Mouse (Mus musculus) mouse embryonic stem cell (cell line): ENCODE results near the gene Hk2.

Experiments used
- in situ Hi-C, 2 experiments: fragments of 300-500 bp; cut with MboI; formaldehyde crosslinking; loops; 1 replicate in 1 of 2; 3 replicates in 1 of 2; pipeline ENCODE4 v1.14.3; 2019 to 2020; ENCODE audit warnings: low sequenced_read_pairs in 2 of 2, low pct_unique_long_range_greater_than_20kb in 1 of 2, mixed read lengths in 1 of 2; ENCODE audit not compliant: unreplicated experiment in 1 of 2

Gene Hk2

GRCm38 (mm10) chr6:82751031-82751430 lies 23.2 kb downstream of the Hk2 start:
- in situ Hi-C loops, result no loop called here

- in situ Hi-C loops, result no loop called here
Observed at GRCm38 (mm10) chr6:82750063-82750462, 24.2 kb downstream of the Hk2 start.

GRCm38 (mm10) chr6:82748106-82748672 lies 26.1 kb downstream of the Hk2 start:
- in situ Hi-C loops, result no loop called here

GRCm38 (mm10) chr6:82747085-82747484 lies 27.2 kb downstream of the Hk2 start:
- in situ Hi-C loops, result no loop called here

GRCm38 (mm10) chr6:82744553-82744952 lies 29.7 kb downstream of the Hk2 start:
- in situ Hi-C loops, result no loop called here

- in situ Hi-C loops, result no loop called here
Observed at GRCm38 (mm10) chr6:82741518-82741880, 32.8 kb downstream of the Hk2 start.

- in situ Hi-C loops, result no loop called here
Observed at GRCm38 (mm10) chr6:82740868-82741517, 33.3 kb downstream of the Hk2 start.

- in situ Hi-C loops, result no loop called here
Observed at GRCm38 (mm10) chr6:82740269-82740668, 34.0 kb downstream of the Hk2 start.

- in situ Hi-C loops, result loop anchor here in 1 of 2 experiments (10.0 kb wide), 1 partner anchor 147 kb away; no protein-coding TSS in a partner anchor
Observed at GRCm38 (mm10) chr6:82737634-82738540, 36.4 kb downstream of the Hk2 start.

- in situ Hi-C loops, result loop anchor here in 1 of 2 experiments (10.0 kb wide), 1 partner anchor 148 kb away; no protein-coding TSS in a partner anchor
Observed at GRCm38 (mm10) chr6:82736626-82737600, 37.3 kb downstream of the Hk2 start.

GRCm38 (mm10) chr6:82735347-82735746 lies 38.9 kb downstream of the Hk2 start:
- in situ Hi-C loops, result loop anchor here in 1 of 2 experiments (10.0 kb wide), 1 partner anchor 149 kb away; no protein-coding TSS in a partner anchor

- in situ Hi-C loops, result no loop called here
Observed at GRCm38 (mm10) chr6:82728635-82729034, 45.6 kb downstream of the Hk2 start.

- in situ Hi-C loops, result no loop called here
Observed at GRCm38 (mm10) chr6:82727206-82727605, 47.0 kb downstream of the Hk2 start.

GRCm38 (mm10) chr6:82723321-82723720 lies 50.9 kb downstream of the Hk2 start:
- in situ Hi-C loops, result no loop called here

- in situ Hi-C loops, result no loop called here
Observed at GRCm38 (mm10) chr6:82716126-82716525, 58.1 kb downstream of the Hk2 start.

- in situ Hi-C loops, result no loop called here
Observed at GRCm38 (mm10) chr6:82715653-82716052, 58.6 kb downstream of the Hk2 start.

GRCm38 (mm10) chr6:82715253-82715652 lies 59.0 kb downstream of the Hk2 start:
- in situ Hi-C loops, result no loop called here

- in situ Hi-C loops, result no loop called here
Observed at GRCm38 (mm10) chr6:82714841-82715240, 59.4 kb downstream of the Hk2 start.
